Mouse (Mus musculus): ENCODE measurements around the gene Gas2.

- no peak for TF ChIP-seq CTCF (IDR thresholded peaks at IDR 0.05; ENCODE audit: low read depth, low read length)
- TF ChIP-seq POLR2A (IDR thresholded peaks at IDR 0.05; ENCODE audit: insufficient read depth, low read length) = no peak
- TF ChIP-seq EP300 (IDR thresholded peaks at IDR 0.05; ENCODE audit: insufficient read depth, low read depth, low read length) = no peak
Observed at GRCm38 (mm10) chr7:52024050-52024626, 162.3 kb downstream of the Gas2 start.
